Mouse (Mus musculus) kidney, embryonic 14.5 days (tissue): ENCODE data around the gene Nol3. TPM values are rescaled to one million over a fixed set of nuclear protein-coding genes. Genes with fewer than 3 reads are reported as not detected.
"Not testable (repeated sequence)": the region's sequence is repeated elsewhere in the genome, so short reads cannot be mapped to it uniquely, and the experiment has no call there.

Experiments
- ATAC-seq: fragments of 200-750 bp; cut with Nextera tagmentation; 2 replicates; pipeline ENCODE4 v1.8.0; 2017; ENCODE audit warnings: moderate number of reproducible peaks, mild to moderate bottlenecking, moderate TSS enrichment, moderate library complexity; ENCODE audit not compliant: low FRiP score, low TSS enrichment
- H3K27ac ChIP-seq: fragments of 300-500 bp; sonication (generic); 2 replicates; pipeline ENCODE4 v1.5.1; 2014; ENCODE audit warnings: low read depth, mild to moderate bottlenecking, low read length, moderate library complexity, mixed read lengths
- H3K27me3 ChIP-seq: fragments of 300-500 bp; sonication (generic); 2 replicates; pipeline ENCODE4 v1.6.1; 2014; ENCODE audit warnings: mild to moderate bottlenecking, low read length; ENCODE audit not compliant: control insufficient read depth, insufficient read depth
- H3K36me3 ChIP-seq: fragments of 300-500 bp; sonication (generic); 2 replicates; pipeline ENCODE4 v1.6.1; 2014; ENCODE audit warnings: low read length, mixed read lengths; ENCODE audit not compliant: control insufficient read depth, insufficient read depth
- H3K4me1 ChIP-seq: fragments of 300-500 bp; sonication (generic); 2 replicates; pipeline ENCODE4 v1.6.1; 2014; ENCODE audit warnings: low read length, mixed read lengths; ENCODE audit not compliant: control insufficient read depth, insufficient read depth
- H3K4me2 ChIP-seq: fragments of 300-500 bp; sonication (generic); replicated peaks from 2 replicates; pipeline ENCODE4 v1.6.1; 2014; ENCODE audit warnings: low read depth, mild to moderate bottlenecking, low read length
- H3K4me3 ChIP-seq: fragments of 300-500 bp; sonication (generic); 2 replicates; pipeline ENCODE4 v1.5.1; 2014; ENCODE audit warnings: mild to moderate bottlenecking, low read length
- H3K9ac ChIP-seq: fragments of 300-500 bp; sonication (generic); 2 replicates; pipeline ENCODE4 v1.6.1; 2014; ENCODE audit warnings: low read depth, mild to moderate bottlenecking, low read length, moderate library complexity
- H3K9me3 ChIP-seq: fragments of 300-500 bp; sonication (generic); 2 replicates; pipeline ENCODE4 v1.6.1; 2016; ENCODE audit warnings: low read length; ENCODE audit not compliant: control insufficient read depth
- WGBS: fragments of 180-500 bp; shearing (Covaris S2); extraction: QIAGEN DNeasy Blood & Tissue Kit; methylation state at CpG from one replicate; pipeline ENCODE4 v1.1.7; 2014; 5-methylcytosine and 5-hydroxymethylcytosine counted together
- polyA plus RNA-seq: library from polyadenylated mRNA; unstranded; fragments of >200 nt; fragmentation: Nextera tagmentation; extraction: Ambion mirVana; gene quantifications from 2 replicates; pipeline ENCODE4 v1.2.1, GENCODE M21; 2014

Nol3 gene
- polyA plus RNA-seq, 1 experiment from 2014 or later = 0.85 TPM

DNA sequence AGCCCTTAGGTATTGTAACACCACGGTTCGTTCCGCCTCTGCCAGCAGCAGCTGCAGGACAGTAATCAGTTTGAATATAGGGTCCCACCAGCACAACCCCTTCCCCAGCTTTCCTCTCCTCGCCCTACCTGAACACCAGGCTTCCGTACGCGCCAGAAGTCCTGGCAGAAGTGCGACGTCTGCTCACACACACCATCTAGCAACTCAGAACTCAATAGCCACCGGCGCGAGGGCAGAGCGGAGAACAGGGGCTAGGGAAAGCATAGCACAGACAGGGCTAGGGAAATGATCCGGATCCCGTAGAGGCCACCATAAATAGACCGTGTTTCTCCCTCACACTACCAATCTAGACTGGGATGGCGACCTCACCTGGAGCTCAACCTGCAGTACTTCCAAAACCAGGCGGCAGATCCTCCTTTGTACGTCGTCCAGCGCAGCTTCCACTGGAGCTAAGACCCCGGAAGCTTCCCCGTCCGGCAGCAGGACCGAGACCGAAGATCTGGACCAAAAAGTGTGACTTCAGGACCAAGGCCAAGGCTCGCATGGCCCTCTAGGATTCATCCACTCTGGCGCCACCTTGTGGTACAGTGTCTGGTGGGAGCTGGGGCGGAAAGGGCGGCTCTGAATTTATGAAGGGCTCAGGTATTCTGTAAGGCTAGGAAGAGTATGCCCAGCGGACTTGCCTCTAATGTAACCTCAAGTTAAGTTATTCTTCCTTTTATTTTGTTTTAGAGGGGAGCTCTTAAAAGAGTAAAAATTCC lies 14.8 kb downstream of the Nol3 start:
- H3K4me1 ChIP-seq = peaks cover 22% of the 10 kb centered on the region
- no peak overlapping the region for H3K9ac ChIP-seq
- peak overlapping the region; percentile 6; the same call in 1 of the 2 replicates for H3K4me3 ChIP-seq
- H3K9me3 ChIP-seq = no peaks in the 10 kb centered on the region
- H3K4me2 ChIP-seq = peak overlapping the region; percentile 87
- no peak for ATAC-seq
- H3K27ac ChIP-seq = no peak overlapping the region
- WGBS = 9% methylated on average over 31 of the region's 31 CpGs
- peaks cover 9% of the 10 kb centered on the region; the same call in 1 of the 2 replicates for H3K27me3 ChIP-seq
- H3K36me3 ChIP-seq = no peaks in the 10 kb centered on the region

DNA sequence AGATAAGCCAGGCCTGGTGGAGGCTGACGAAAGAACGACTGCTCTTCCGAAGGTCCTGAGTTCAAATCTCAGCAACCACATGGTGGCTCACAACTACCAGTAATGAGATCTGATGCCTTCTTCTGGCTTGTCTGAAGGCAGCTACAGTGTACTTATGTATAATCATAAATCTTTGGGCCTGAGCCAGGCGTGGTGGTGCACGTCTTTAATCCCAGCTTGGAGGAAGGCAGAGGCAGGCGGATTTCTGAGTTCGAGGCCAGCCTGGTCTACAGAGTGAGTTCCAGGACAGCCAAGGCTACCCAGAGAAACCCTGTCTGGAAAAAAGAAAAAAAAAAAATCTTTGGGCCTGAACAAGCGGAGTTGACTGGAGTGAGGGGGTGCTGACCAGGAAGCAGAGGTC lies 15.4 kb downstream of the Nol3 start:
- not testable (repeated sequence) for H3K9me3 ChIP-seq, H3K4me3 ChIP-seq, H3K27me3 ChIP-seq, H3K4me2 ChIP-seq, H3K9ac ChIP-seq, H3K36me3 ChIP-seq, H3K27ac ChIP-seq, ATAC-seq
- 83% methylated on average over 8 of the region's 8 CpGs for WGBS
- H3K4me1 ChIP-seq = peaks cover 22% of the 10 kb centered on the region

GRCm38 (mm10) chr8:105291802-105292201 lies 15.9 kb downstream of the Nol3 start:
- not testable (repeated sequence) for ATAC-seq, H3K36me3 ChIP-seq
- 70% methylated on average over 3 of the region's 3 CpGs for WGBS

DNA sequence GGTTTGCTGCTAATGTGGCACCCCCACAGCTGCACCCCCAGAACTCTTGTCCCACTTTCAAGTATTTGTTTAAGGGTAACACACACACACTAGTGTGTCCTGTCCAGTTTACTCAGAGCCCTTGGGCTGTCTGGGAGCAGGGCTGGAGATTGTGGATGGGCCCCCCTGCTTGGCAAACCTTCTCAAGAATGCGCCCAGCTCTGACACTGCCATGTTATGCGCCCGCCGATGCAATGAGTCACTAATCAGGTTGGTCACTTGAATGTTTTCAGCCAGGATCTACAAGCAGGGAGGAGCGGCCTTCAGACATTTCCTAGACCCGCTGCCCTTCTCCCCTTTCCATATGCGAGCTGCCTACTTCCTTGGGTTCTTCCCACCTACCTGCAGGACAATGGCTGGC lies 16.5 kb downstream of the Nol3 start:
- 86% methylated on average over 7 of the region's 7 CpGs for WGBS
- no peak overlapping the region for H3K27ac ChIP-seq
- peaks cover 9% of the 10 kb centered on the region; the same call in 1 of the 2 replicates for H3K27me3 ChIP-seq
- no peaks in the 10 kb centered on the region for H3K36me3 ChIP-seq
- peaks cover 25% of the 10 kb centered on the region for H3K4me1 ChIP-seq
- H3K4me3 ChIP-seq = no peak overlapping the region
- H3K9ac ChIP-seq = no peak overlapping the region
- ATAC-seq = no peak
- H3K9me3 ChIP-seq = no peaks in the 10 kb centered on the region
- H3K4me2 ChIP-seq = no peak overlapping the region

More at GRCm38 (mm10) chr8:105291802-105292201, 15.9 kb downstream of the Nol3 start:
- peaks cover 22% of the 10 kb centered on the region for H3K4me1 ChIP-seq
- not testable (repeated sequence) for H3K27ac ChIP-seq, H3K4me3 ChIP-seq, H3K9me3 ChIP-seq, H3K4me2 ChIP-seq, H3K27me3 ChIP-seq, H3K9ac ChIP-seq

GRCm38 (mm10) chr8:105293405-105293804 lies 17.5 kb downstream of the Nol3 start:
- Histone ChIP-seq H3K4me1 (peaks cover 22% of the 10 kb centered on the region), H3K27me3 (peaks cover 9% of the 10 kb centered on the region; the same call in 1 of the 2 replicates), H3K9me3 (no peaks in the 10 kb centered on the region), H3K4me3 (no peak overlapping the region), H3K36me3 (no peaks in the 10 kb centered on the region), H3K27ac (no peak overlapping the region), H3K4me2 (no peak overlapping the region), H3K9ac (no peak overlapping the region)
- no peak for ATAC-seq
- 72% methylated on average over 19 of the region's 19 CpGs for WGBS

- 72% methylated on average over 9 of the region's 9 CpGs for WGBS
- H3K4me2 ChIP-seq = peak overlapping the region; percentile 29; the same call in 1 of the 2 replicates
Measured at GRCm38 (mm10) chr8:105294776-105295175, 18.8 kb downstream of the Nol3 start.

DNA sequence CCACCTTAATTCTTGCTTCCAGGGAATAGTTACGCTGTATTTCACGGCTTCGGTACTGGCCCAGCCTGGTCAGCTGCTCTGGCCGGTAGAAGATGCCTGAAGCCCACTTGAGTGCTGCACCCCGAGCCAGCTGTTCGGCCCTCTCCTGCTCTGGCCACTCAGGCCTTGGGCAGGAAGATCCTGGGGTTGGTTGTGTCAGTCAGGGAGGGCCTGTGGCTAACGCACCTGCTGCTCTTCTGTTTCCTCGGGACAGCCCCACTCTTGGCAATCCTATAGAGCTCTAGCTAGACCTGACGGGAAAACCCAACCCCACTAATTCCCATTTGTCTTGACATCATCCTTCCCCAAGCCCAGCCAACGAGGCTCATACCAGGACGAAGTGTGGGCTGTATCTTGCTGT lies 19.3 kb downstream of the Nol3 start:
- Histone ChIP-seq H3K27ac (0 out of 2 replicates have a peak overlapping the region, but pooled peaks have one; percentile 7), H3K4me2 (peak overlapping the region; percentile 29; the same call in 1 of the 2 replicates), H3K4me1 (peaks cover 17% of the 10 kb centered on the region), H3K27me3 (peaks cover 5% of the 10 kb centered on the region; the same call in 1 of the 2 replicates), H3K9ac (no peak overlapping the region), H3K9me3 (no peaks in the 10 kb centered on the region), H3K4me3 (peak overlapping the region; percentile 16; the same call in 1 of the 2 replicates), H3K36me3 (peaks cover 15% of the 10 kb centered on the region)
- ATAC-seq = no peak
- WGBS = 74% methylated on average over 11 of the region's 11 CpGs

More at GRCm38 (mm10) chr8:105294776-105295175, 18.8 kb downstream of the Nol3 start:
- Histone ChIP-seq H3K27me3 (peaks cover 9% of the 10 kb centered on the region; the same call in 1 of the 2 replicates), H3K4me3 (0 out of 2 replicates have a peak overlapping the region, but pooled peaks have one; percentile 16), H3K9ac (no peak overlapping the region), H3K27ac (no peak overlapping the region), H3K36me3 (peaks cover 11% of the 10 kb centered on the region), H3K9me3 (no peaks in the 10 kb centered on the region), H3K4me1 (peaks cover 22% of the 10 kb centered on the region)
- ATAC-seq = no peak

DNA sequence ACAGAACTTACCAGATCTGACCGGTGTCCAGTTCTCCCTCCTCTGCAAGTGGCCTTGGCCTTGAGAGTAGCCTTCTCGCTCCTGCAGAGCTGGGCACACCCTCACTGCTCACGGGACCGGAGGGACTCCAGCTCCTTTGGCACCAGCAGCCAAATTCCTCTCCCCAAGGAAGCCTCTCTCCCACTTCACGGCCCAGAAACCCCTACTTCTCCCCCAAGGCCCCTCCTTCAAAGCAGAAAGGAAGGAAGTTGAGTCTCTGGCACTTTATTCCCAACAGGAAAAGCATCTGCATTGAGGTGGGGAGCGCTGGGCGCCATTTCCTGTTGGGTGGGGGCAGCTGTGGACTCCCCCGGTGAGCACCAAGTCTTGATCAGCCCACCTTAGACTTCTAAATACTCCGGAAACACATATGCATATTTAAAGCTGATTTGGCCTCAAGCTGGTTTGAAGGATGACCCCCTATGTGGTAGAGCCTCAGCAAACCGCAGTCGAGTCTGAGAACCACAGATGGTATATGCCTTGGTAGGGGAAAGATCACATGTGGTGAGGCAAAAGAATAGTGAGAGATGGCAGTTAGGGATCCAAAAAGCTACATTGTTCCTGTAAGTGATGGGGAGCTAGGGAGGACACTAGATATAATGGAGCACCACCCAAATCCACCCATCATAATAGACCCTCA lies 20.1 kb downstream of the Nol3 start, which contains the start of gene Exoc3l:
TSS of gene Exoc3l (minus strand) at position 207 of the 679 bp plus-strand sequence.
- no peaks in the 10 kb centered on the region for H3K9me3 ChIP-seq
- H3K27me3 ChIP-seq = no peaks in the 10 kb centered on the region
- ATAC-seq = no peak
- 58% methylated on average over 11 of the region's 11 CpGs for WGBS
- peak within 1 kb of the TSS; percentile 37; the same call in 1 of the 2 replicates for H3K27ac ChIP-seq
- peak within 1 kb of the TSS; percentile 96 for H3K4me3 ChIP-seq
- H3K36me3 ChIP-seq = peaks cover 22% of the 10 kb centered on the region
- H3K4me2 ChIP-seq = peak within 1 kb of the TSS; percentile 91
- no peak within 1 kb of the TSS for H3K9ac ChIP-seq
- peaks cover 13% of the 10 kb centered on the region for H3K4me1 ChIP-seq
